Mouse (Mus musculus) liver, adult 2 months (tissue): ENCODE data around the gene Nrxn3.

Experiments
- CTCF ChIP-seq: fragments of 200-500 bp; IDR thresholded peaks from 2 replicates; pipeline ENCODE4 v1.5.1; 2011; ENCODE audit warnings: low read depth, low read length, control low read depth
- POLR2A ChIP-seq: fragments of 200-500 bp; IDR thresholded peaks from 2 replicates; pipeline ENCODE4 v1.6.1; 2011; ENCODE audit warnings: low read length, control low read depth; ENCODE audit not compliant: insufficient read depth; ENCODE audit errors: extremely low read depth

GRCm38 (mm10) chr12:89689086-89689485 lies 966.4 kb downstream of the Nrxn3 start:
- no peak for TF ChIP-seq CTCF
- TF ChIP-seq POLR2A = no peak
